Mouse (Mus musculus): Measurements from ENCODE around the gene Lmf2.

DNA sequence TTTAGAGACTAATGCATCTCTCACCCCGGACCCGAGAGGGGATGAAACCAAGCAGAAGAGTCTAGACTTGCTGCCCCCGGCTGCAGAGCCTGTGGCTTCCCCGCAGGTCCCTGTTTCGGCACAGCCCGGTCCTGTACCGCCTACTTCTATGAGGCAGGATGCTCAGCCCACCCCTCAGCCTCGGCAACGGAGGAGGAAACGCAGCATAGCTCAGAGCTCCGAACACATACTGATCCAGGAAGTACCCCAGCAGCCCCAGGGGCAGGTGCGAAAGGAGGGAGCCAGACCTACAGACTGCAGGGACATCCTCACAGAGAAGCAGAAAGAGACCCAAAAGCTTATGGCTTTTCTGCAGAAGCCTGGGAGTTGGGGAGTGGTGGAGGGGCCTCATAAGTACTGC lies 31.7 kb upstream of the Lmf2 start:
- TF ChIP-seq CTCF (IDR thresholded peaks at IDR 0.05; ENCODE audit: insufficient read depth, low read length) (no peak), POLR2A (IDR thresholded peaks at IDR 0.05; ENCODE audit: borderline replicate concordance, extremely low read depth, low read depth, low read length) (no peak)

Data from lung, adult 2 months (tissue).